Mouse (Mus musculus): ENCODE measurements around the gene Lpcat2b.

DNA sequence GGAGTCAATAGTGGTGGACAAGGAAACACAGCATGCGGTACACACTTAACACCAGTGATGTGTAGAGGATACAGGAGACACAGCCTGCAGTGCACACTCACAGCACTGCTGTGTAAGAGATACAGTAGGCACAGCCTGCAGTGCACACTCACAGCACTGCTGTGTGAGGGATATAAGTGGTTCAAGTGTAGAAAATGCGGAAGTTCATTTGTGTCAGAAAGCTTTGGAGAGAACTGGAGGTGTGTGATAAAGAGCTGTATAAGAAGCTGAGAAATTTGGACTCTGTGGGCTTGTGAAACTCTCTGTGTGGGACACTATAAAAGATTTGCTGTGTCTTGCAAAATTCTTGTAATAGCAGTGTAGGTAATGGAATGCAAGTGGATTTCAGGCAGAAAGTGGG lies 48.8 kb downstream of the Lpcat2b start:
- TF ChIP-seq POLR2A (IDR thresholded peaks at IDR 0.05; ENCODE audit: borderline replicate concordance, low read depth, low read length) (no peak), CTCF (IDR thresholded peaks at IDR 0.05; ENCODE audit: low read depth, low read length) (no peak)

Measured in bone marrow macrophage, adult 2 months (primary cell).